Mouse (Mus musculus): ENCODE results near the gene Olfr1348. TPM values are rescaled to one million over a fixed set of nuclear protein-coding genes. Genes with fewer than 3 reads are reported as not detected.
"Not testable (repeated sequence)": the region's sequence is repeated elsewhere in the genome, so short reads cannot be mapped to it uniquely, and the experiment has no call there.

Olfr1348 gene
- polyA plus RNA-seq (2016; fragmentation: Nextera tagmentation; extraction: Ambion mirVana) = not detected in 2 replicates

DNA sequence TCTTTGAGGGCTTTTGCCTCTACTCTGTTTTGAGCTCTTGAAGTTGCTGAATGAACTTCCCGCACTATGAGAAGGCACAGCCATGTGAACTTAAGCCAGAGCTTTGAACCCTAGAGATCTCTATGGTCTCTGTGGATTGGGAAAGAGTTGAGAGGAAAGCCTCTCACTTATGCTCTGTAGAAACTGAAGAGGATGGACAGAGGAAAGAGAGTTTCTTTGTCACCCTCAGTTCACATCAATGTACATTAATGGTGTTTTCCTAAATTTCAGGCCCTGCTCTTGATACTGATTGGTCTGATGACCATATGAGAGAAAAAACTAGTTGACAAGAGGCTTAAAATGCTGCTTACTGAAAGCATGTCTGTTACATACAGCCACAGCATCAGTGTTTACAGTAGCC lies at the start of gene Olfr1348:
Gene Olfr1348, minus strand, starts transcription at position 101 of the 400 bp plus-strand sequence.
- 84% methylated on average over 1 of the region's 1 CpGs for WGBS
- no peak within 1 kb of the TSS for H3K27ac ChIP-seq
- no peak within 1 kb of the TSS for H3K9ac ChIP-seq
- H3K27me3 ChIP-seq = no peaks in the 10 kb centered on the region
- H3K4me3 ChIP-seq = no peak within 1 kb of the TSS
- no peak within 1 kb of the TSS for H3K4me2 ChIP-seq (replicated peaks)
- ATAC-seq (ENCODE audit: insufficient number of reproducible peaks, insufficient read depth, low FRiP score, low TSS enrichment) = no peak
- H3K4me1 ChIP-seq = no peaks in the 10 kb centered on the region
- no peaks in the 10 kb centered on the region for H3K9me3 ChIP-seq
- H3K36me3 ChIP-seq = no peaks in the 10 kb centered on the region

DNA sequence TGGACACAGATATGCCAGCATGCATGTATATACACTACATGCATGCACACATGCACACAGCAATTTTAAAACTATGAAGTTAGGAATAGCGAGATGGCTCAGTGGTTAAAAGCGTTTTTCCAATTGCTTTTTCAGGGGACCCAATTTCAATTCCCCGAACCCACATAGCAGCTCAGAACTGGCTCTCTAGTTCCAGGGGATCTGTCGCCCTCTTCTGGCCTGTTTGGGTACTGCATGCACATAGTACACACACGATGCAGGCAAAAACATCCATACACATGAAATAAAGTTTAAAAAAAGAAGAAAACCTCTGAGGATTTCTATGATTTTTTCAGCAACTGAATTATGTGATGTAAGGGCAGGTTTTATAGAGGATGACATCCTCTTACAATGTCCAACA lies 17.6 kb upstream of the Olfr1348 start:
- Histone ChIP-seq H3K4me2 (replicated peaks) (no peak overlapping the region), H3K9me3 (peaks cover 32% of the 10 kb centered on the region; the same call in 1 of the 2 replicates), H3K4me3 (no peak overlapping the region), H3K36me3 (no peaks in the 10 kb centered on the region), H3K4me1 (no peaks in the 10 kb centered on the region), H3K27me3 (no peaks in the 10 kb centered on the region), H3K9ac (no peak overlapping the region), H3K27ac (no peak overlapping the region)
- WGBS = 62% methylated on average over 5 of the region's 5 CpGs
- ATAC-seq (ENCODE audit: insufficient number of reproducible peaks, insufficient read depth, low FRiP score, low TSS enrichment) = no peak

DNA sequence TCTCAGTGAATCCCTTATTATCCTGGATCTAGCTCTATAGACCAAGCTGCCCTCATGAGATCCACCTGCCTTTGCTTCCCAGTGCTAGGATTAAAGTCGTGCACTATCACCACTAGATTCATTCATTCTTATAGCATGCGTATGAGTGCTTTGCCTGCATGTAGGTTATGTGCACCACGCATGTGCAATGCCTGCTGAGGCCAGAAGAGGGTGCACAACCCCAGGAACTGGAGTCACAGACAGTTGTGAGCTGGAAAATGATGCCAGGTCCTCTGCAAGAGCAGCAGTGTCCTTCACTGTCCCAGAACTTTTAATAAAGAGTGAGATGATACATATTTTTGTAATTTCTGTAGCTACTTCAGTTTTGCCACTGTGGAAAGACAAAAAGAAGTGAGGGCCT lies 16.5 kb upstream of the Olfr1348 start:
- Histone ChIP-seq H3K9ac (no peak overlapping the region), H3K4me3 (no peak overlapping the region), H3K27ac (no peak overlapping the region), H3K27me3 (no peaks in the 10 kb centered on the region), H3K4me1 (no peaks in the 10 kb centered on the region), H3K36me3 (no peaks in the 10 kb centered on the region), H3K9me3 (peaks cover 32% of the 10 kb centered on the region; the same call in 1 of the 2 replicates), H3K4me2 (replicated peaks) (no peak overlapping the region)
- ATAC-seq (ENCODE audit: insufficient number of reproducible peaks, insufficient read depth, low FRiP score, low TSS enrichment) = no peak
- WGBS = 61% methylated on average over 3 of the region's 3 CpGs

DNA sequence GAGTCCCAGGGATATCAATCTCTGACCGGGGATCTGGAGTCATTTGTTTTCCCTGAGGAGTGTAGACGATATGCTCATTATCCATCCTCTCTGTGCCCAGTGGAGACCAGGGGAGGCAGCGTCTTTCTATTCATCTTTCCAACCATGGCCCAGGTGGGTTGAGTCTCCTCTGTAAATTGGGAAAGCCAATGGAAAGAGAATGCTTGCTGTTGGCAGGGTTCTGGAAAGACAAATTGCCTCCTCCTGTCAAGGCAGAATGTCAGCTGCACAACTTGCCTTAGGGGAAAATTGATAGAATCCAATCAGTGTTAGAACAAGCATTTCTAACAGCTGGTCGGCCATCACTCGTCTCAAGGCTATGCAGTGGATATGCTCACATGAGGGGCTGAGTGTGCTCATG lies 14.3 kb upstream of the Olfr1348 start, which contains the start of gene Olfr1349:
Gene Olfr1349, minus strand, starts transcription at position 101 of the 400 bp plus-strand sequence.
- 83% methylated on average over 5 of the region's 5 CpGs for WGBS
- Histone ChIP-seq H3K9ac (no peak within 1 kb of the TSS), H3K9me3 (peaks cover 31% of the 10 kb centered on the region; the same call in 1 of the 2 replicates), H3K4me2 (replicated peaks) (no peak within 1 kb of the TSS), H3K27ac (no peak within 1 kb of the TSS), H3K4me1 (no peaks in the 10 kb centered on the region), H3K27me3 (no peaks in the 10 kb centered on the region), H3K36me3 (no peaks in the 10 kb centered on the region), H3K4me3 (no peak within 1 kb of the TSS)
- no peak for ATAC-seq (ENCODE audit: insufficient number of reproducible peaks, insufficient read depth, low FRiP score, low TSS enrichment)

DNA sequence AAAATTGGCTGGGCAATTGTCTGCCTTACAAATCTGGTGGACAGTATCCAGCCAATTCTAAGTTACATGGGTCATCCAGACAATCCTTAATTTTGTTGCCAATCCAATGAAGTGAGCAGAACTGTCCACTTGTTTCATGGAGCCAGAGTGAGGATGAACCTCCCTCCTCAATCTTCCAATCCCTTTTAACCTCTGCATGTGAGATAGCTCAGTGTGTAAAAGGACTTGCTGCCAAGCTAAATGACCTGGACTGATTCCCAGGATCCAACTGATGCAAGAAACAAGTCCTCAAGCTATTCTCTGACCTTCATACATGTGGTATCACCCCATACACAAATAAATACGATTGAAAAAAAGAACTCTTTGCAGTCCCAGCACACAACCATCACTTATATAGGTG lies 13.1 kb upstream of the Olfr1348 start:
- H3K9me3 ChIP-seq = peaks cover 30% of the 10 kb centered on the region; the same call in 1 of the 2 replicates

DNA sequence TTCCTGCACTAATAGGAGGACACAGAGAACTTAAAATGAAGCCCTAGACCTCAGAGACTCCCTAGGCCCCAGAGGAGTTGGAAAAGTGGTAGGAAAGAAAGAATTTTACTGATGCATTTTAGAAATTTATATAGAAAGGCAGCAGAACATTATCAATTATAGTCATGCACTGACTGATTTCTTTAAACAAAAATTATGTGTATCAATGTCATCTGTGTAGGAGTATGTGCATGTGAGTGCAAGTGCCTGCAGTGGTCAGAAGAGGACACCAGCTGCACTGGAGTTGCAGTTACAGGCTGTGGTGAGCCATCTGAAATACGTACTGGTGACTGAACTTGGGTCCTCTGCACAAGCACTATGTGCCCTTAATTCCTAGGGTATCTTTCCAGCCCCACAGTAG lies 8.9 kb downstream of the Olfr1348 start, which contains the start of gene Olfr1347:
Gene Olfr1347, minus strand, starts transcription at position 101 of the 400 bp plus-strand sequence.
- no peak for ATAC-seq (ENCODE audit: insufficient number of reproducible peaks, insufficient read depth, low FRiP score, low TSS enrichment)

More for the DNA sequence above, 13.1 kb upstream of the Olfr1348 start:
- no peaks in the 10 kb centered on the region for H3K27me3 ChIP-seq
- H3K27ac ChIP-seq = no peak overlapping the region
- H3K4me1 ChIP-seq = no peaks in the 10 kb centered on the region
- no peak overlapping the region for H3K9ac ChIP-seq
- H3K4me2 ChIP-seq (replicated peaks) = no peak overlapping the region
- WGBS = 18% methylated on average over 1 of the region's 1 CpGs
- H3K36me3 ChIP-seq = no peaks in the 10 kb centered on the region
- no peak overlapping the region for H3K4me3 ChIP-seq
- no peak for ATAC-seq (ENCODE audit: insufficient number of reproducible peaks, insufficient read depth, low FRiP score, low TSS enrichment)

DNA sequence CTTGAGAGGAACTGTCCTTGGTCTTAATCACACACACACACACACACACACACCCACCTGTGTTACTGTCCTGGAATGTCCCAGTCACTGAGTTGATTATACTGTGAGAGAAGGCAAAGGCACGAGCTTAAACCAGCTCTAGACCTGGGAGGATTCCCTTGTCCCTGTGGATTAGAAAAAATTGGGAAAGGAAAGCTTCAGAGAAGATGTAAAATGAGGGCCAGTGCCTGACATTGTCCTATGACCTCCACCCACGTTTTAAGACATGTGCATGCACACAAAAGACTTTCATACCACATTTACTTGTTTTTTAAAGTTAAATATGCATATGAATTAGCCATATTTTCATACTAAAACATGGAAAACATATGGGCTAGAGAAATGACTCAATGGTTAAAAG lies 21.7 kb downstream of the Olfr1348 start, which contains the start of gene Olfr5:
Gene Olfr5, minus strand, starts transcription at position 101 of the 400 bp plus-strand sequence.
- no peak for ATAC-seq (ENCODE audit: insufficient number of reproducible peaks, insufficient read depth, low FRiP score, low TSS enrichment)
- Histone ChIP-seq H3K27me3 (no peaks in the 10 kb centered on the region), H3K9me3 (0 out of 2 replicates have a peak, but pooled peaks cover 6% of the 10 kb centered on the region), H3K4me1 (no peaks in the 10 kb centered on the region), H3K4me3 (no peak within 1 kb of the TSS), H3K4me2 (replicated peaks) (no peak within 1 kb of the TSS), H3K27ac (no peak within 1 kb of the TSS), H3K36me3 (no peaks in the 10 kb centered on the region), H3K9ac (no peak within 1 kb of the TSS)
- 30% methylated on average over 2 of the region's 2 CpGs for WGBS

More for the DNA sequence above, 8.9 kb downstream of the Olfr1348 start, which contains the start of gene Olfr1347:
- WGBS = 47% methylated on average over 1 of the region's 1 CpGs
- no peak within 1 kb of the TSS for H3K27ac ChIP-seq
- H3K4me2 ChIP-seq (replicated peaks) = no peak within 1 kb of the TSS
- H3K36me3 ChIP-seq = no peaks in the 10 kb centered on the region
- 0 out of 2 replicates have a peak, but pooled peaks cover 9% of the 10 kb centered on the region for H3K9me3 ChIP-seq
- H3K4me1 ChIP-seq = no peaks in the 10 kb centered on the region
- H3K4me3 ChIP-seq = no peak within 1 kb of the TSS
- no peak within 1 kb of the TSS for H3K9ac ChIP-seq
- H3K27me3 ChIP-seq = no peaks in the 10 kb centered on the region

DNA sequence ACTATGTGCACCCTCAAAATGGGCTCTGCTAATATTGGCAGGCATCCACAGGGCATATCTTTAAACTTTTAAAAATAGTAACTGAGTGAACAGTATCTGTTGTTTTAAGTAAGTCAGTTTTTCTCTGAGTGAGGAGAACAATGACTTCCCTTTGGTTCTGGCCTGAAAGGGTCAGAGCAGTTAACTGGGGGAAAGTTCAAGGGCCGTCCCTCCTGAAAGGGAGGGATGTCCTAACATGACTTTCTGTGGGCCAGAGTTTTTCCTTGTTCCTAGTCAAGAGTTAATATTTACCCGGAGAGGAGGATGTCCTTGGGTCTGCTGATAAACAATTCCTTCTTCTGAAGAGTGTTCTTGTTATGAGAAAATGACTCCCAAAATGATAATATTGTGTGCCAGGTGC lies 30.9 kb downstream of the Olfr1348 start:
- H3K9me3 ChIP-seq; H3K4me1 ChIP-seq; H3K4me2 ChIP-seq (replicated peaks); H3K9ac ChIP-seq; ATAC-seq (ENCODE audit: insufficient number of reproducible peaks, insufficient read depth, low FRiP score, low TSS enrichment); H3K4me3 ChIP-seq; H3K36me3 ChIP-seq; H3K27ac ChIP-seq; H3K27me3 ChIP-seq: not testable (repeated sequence)
- 77% methylated on average over 2 of the region's 2 CpGs for WGBS

DNA sequence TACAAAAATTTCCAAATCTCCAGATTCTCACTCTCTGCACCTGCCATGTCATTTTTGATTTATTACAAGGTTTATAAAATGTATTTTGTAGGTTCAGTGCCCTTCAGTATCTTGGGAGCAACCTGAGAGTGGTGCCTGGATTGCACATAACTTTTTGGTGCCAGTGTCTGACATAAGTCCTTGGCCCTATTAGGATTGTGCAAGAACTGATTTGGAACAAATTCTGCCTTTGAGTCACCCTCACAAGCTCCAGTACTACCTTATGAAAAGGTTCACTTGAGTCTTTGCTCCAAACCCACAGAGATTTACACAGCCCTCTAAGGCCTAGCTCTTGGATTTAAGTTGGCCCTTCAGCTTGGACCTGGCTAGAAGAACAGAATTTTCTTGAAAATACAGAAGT lies 41.6 kb downstream of the Olfr1348 start, which contains the start of gene Olfr1346:
Gene Olfr1346, plus strand, starts transcription at position 151 of the 400 bp plus-strand sequence.
- H3K27me3 ChIP-seq = no peaks in the 10 kb centered on the region
- H3K36me3 ChIP-seq = no peaks in the 10 kb centered on the region
- H3K9ac ChIP-seq = no peak within 1 kb of the TSS
- H3K4me2 ChIP-seq (replicated peaks) = no peak within 1 kb of the TSS
- no peak for ATAC-seq (ENCODE audit: insufficient number of reproducible peaks, insufficient read depth, low FRiP score, low TSS enrichment)
- no peak within 1 kb of the TSS for H3K4me3 ChIP-seq
- no peaks in the 10 kb centered on the region for H3K9me3 ChIP-seq
- H3K27ac ChIP-seq = no peak within 1 kb of the TSS
- H3K4me1 ChIP-seq = no peaks in the 10 kb centered on the region

DNA sequence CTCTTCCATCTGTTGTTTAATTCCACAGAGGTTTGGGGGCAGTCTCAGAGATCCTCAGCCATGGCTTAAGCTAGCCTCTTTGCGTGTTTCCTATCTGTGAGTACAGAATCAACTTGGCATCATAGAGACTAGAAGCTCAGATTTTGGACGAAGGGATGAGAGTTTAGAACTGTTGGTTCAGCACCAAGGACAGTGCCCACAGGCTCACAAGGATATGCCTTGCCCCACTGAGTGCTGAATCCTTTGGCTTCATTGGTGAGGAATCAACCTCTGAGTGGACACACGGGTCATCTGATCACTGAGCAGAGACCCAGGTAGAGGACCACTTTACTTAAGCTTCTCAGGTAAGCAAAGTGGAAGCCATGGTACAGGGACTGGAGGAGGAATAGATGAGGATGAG lies 52.1 kb downstream of the Olfr1348 start:
- no peaks in the 10 kb centered on the region for H3K27me3 ChIP-seq
- no peak overlapping the region for H3K4me2 ChIP-seq (replicated peaks)
- no peaks in the 10 kb centered on the region for H3K36me3 ChIP-seq
- peaks cover 11% of the 10 kb centered on the region; the same call in 1 of the 2 replicates for H3K9me3 ChIP-seq
- H3K4me3 ChIP-seq = no peak overlapping the region
- WGBS = 47% methylated on average over 3 of the region's 3 CpGs
- H3K27ac ChIP-seq = no peak overlapping the region
- no peak for ATAC-seq (ENCODE audit: insufficient number of reproducible peaks, insufficient read depth, low FRiP score, low TSS enrichment)
- no peaks in the 10 kb centered on the region for H3K4me1 ChIP-seq
- H3K9ac ChIP-seq = no peak overlapping the region

DNA sequence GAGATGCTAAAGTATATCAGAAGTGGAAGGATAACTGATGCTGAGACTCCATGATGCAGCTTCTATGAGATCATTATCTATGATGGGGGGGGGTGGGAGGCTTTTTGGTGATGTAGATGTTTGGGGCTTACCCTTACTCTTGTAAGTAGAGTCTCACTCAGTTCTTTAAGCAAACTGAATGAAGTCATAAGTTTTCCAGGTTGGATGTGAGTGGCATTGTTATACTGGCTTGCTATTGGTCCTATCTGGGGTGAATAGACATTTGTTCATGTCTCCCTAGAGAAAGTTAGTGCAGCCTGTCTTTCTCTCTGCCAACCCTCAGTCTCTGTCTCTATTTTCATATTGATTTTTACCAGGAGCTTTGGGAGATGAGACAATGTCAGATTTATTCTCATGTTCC lies 52.7 kb downstream of the Olfr1348 start, which contains the start of gene Olfr1336:
Gene Olfr1336, plus strand, starts transcription at position 301 of the 400 bp plus-strand sequence.
- Histone ChIP-seq H3K36me3 (no peaks in the 10 kb centered on the region), H3K27ac (no peak within 1 kb of the TSS), H3K9ac (no peak within 1 kb of the TSS), H3K4me2 (replicated peaks) (no peak within 1 kb of the TSS), H3K27me3 (no peaks in the 10 kb centered on the region), H3K4me1 (no peaks in the 10 kb centered on the region), H3K9me3 (peaks cover 11% of the 10 kb centered on the region; the same call in 1 of the 2 replicates), H3K4me3 (no peak within 1 kb of the TSS)
- no peak for ATAC-seq (ENCODE audit: insufficient number of reproducible peaks, insufficient read depth, low FRiP score, low TSS enrichment)
